Mouse (Mus musculus): ENCODE measurements around the gene Emsy.

DNA sequence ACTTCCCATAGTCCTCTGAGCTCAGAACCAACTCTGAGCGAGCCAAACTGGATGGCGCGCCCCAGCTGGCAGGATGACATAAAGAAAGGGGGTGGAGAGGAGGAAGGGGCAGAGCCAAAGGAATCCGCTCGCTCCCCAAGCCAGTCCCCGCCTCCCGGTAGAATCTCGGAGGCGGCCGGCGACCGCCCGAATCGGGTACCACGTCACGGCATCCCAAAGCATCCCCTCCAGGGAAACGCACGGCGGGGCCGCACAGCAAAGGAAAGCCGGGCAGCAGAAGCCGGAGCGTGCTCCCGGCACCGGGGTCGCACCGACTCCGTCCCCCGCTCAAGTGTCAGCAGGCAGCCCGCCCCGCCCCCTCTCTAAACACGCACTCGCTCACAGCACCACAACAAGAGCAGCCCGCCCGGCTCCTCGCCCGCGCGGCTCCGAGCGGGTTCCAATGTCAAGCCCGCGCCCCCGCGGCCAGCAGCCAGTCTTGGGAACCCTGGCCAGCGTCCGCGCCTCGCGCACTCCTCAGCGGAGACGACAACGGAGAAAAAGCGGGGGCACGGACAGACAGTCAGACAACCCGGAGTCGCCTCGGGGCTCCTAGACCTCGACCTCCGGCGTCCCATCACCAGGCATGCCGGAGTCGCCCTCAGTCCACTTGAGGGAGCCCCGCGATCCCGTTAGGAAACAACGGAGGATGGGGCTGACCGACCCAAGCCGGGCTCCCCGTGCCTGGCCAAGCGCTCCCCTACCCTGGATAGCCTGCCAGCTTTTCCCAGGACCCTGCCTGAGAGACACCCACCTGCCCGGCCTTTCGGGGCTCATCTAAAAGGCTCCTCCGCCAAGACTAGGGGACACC is 677 bp downstream of the Emsy start:
- TF ChIP-seq CTCF (IDR thresholded peaks at IDR 0.05) (peak; percentile 47), EP300 (IDR thresholded peaks at IDR 0.05) (no peak)
